Comparison of ENCODE assay signal across 12 mouse cellular contexts in genomic region chr4:126464892-126465235, GRCm38 (mm10). TPM values are rescaled to one million over a fixed set of nuclear protein-coding genes. Genes with fewer than 3 reads are reported as not detected.
A peak's percentile ranks its signal among the peaks of the same experiment; 100 is the strongest.
DNase-seq lines count a peak whose midpoint lies in the region; ATAC-seq lines count a peak whose summit lies in the region.
"Had no signal": no experiment of that assay in that cellular context is flagged by ENCODE, and none has a peak within 500 bp of the region (broad histone marks: within the 10 kb centered on the region; RNA-seq: fewer than 3 reads in every experiment).

No protein-coding gene starts in this region.

- H3K4me3 ChIP-seq in embryonic facial prominence, embryonic 12.5 days = no peak overlapping the region
- peak overlapping the region; percentile 64 for H3K4me3 ChIP-seq in hindbrain, embryonic 14.5 days (replicated peaks; ENCODE audit: low read length)
- peak overlapping the region; percentile 94 for H3K4me3 ChIP-seq in neural tube, embryonic 12.5 days

- H3K9me3 ChIP-seq in embryonic facial prominence, embryonic 12.5 days = no peaks in the 10 kb centered on the region
- H3K9me3 ChIP-seq in hindbrain, embryonic 14.5 days (ENCODE audit: control insufficient read depth, low read length) = no peaks in the 10 kb centered on the region
- no peaks in the 10 kb centered on the region for H3K9me3 ChIP-seq in neural tube, embryonic 12.5 days
- H3K9me3 ChIP-seq: limb, embryonic 10.5 days had no signal

- H3K4me1 ChIP-seq in embryonic facial prominence, embryonic 12.5 days = peaks cover 43% of the 10 kb centered on the region
- peaks cover 44% of the 10 kb centered on the region for H3K4me1 ChIP-seq in hindbrain, embryonic 14.5 days (replicated peaks; ENCODE audit: control insufficient read depth, insufficient read depth, low read length)
- peaks cover 47% of the 10 kb centered on the region for H3K4me1 ChIP-seq in neural tube, embryonic 12.5 days

- peak; percentile 92 for DNase-seq in ZHBTc4 (ENCODE audit: low read depth, low spot score)
- no peak for DNase-seq in hindbrain, embryonic 14.5 days (ENCODE audit: low spot score)
- DNase-seq in cerebellum, adult 9-10 months = no peak
- DNase-seq in Muller cell, postnatal 12 days (ENCODE audit: inconsistent ontology term) = no peak
- DNase-seq in ovary, postnatal 10 days (ENCODE audit: low spot score) = no peak
- DNase-seq: cerebellum, postnatal 36 days; heart, postnatal 36 days; kidney, postnatal 10 days; lung, embryonic 14.5 days had no signal

- peak overlapping the region; percentile 42 for H3K4me2 ChIP-seq in embryonic facial prominence, embryonic 12.5 days (replicated peaks)
- H3K4me2 ChIP-seq in hindbrain, embryonic 14.5 days (replicated peaks) = peak overlapping the region; percentile 67
- peak overlapping the region; percentile 74 for H3K4me2 ChIP-seq in neural tube, embryonic 12.5 days (replicated peaks)

- peak overlapping the region; percentile 86 for H3K27ac ChIP-seq in embryonic facial prominence, embryonic 12.5 days
- H3K27ac ChIP-seq in hindbrain, embryonic 14.5 days = peak overlapping the region; percentile 86
- peak overlapping the region; percentile 93 for H3K27ac ChIP-seq in neural tube, embryonic 12.5 days

- ATAC-seq in embryonic facial prominence, embryonic 12.5 days (ENCODE audit: insufficient number of reproducible peaks, insufficient read depth, low FRiP score, low TSS enrichment) = no peak
- ATAC-seq in hindbrain, embryonic 14.5 days (ENCODE audit: low FRiP score) = no peak
- no peak for ATAC-seq in neural tube, embryonic 12.5 days (ENCODE audit: low FRiP score, low read depth)

- H3K27me3 ChIP-seq in embryonic facial prominence, embryonic 12.5 days = no peaks in the 10 kb centered on the region
- H3K27me3 ChIP-seq in hindbrain, embryonic 14.5 days (ENCODE audit: control insufficient read depth, insufficient read depth, low read length) = no peaks in the 10 kb centered on the region
- H3K27me3 ChIP-seq in neural tube, embryonic 12.5 days (replicated peaks) = no peaks in the 10 kb centered on the region

- WGBS in embryonic facial prominence, embryonic 12.5 days = 8% methylated on average over 2 of the region's 2 CpGs
- 2% methylated on average over 2 of the region's 2 CpGs for WGBS in hindbrain, embryonic 14.5 days
- WGBS in neural tube, embryonic 12.5 days = 7% methylated on average over 2 of the region's 2 CpGs

- no peak overlapping the region for H3K9ac ChIP-seq in embryonic facial prominence, embryonic 12.5 days
- H3K9ac ChIP-seq in hindbrain, embryonic 14.5 days = peak overlapping the region; percentile 59
- H3K9ac ChIP-seq in neural tube, embryonic 12.5 days = peak overlapping the region; percentile 97
- H3K9ac ChIP-seq: lung, embryonic 14.5 days had no signal

- peaks cover 1% of the 10 kb centered on the region for H3K36me3 ChIP-seq in embryonic facial prominence, embryonic 12.5 days
- peaks cover 9% of the 10 kb centered on the region for H3K36me3 ChIP-seq in hindbrain, embryonic 14.5 days (replicated peaks; ENCODE audit: control insufficient read depth, insufficient read depth)
- H3K36me3 ChIP-seq in neural tube, embryonic 12.5 days = peaks cover 12% of the 10 kb centered on the region

RNA-seq across cellular contexts. Expression of gene Ago1, which starts 3.5 kb away (rescaled TPM):
- polyA plus RNA-seq in embryonic facial prominence, embryonic 12.5 days (2016; fragmentation: Nextera tagmentation; extraction: Ambion mirVana) = 7.0 and 8.4 TPM in 2 replicates
- polyA plus RNA-seq in hindbrain, embryonic 14.5 days (2014; fragmentation: Nextera tagmentation; extraction: Ambion mirVana) = 14.3 and 15.0 TPM in 2 replicates
- 18.4 and 19.7 TPM in 2 replicates for polyA plus RNA-seq in neural tube, embryonic 12.5 days (2016; fragmentation: Nextera tagmentation; extraction: Ambion mirVana)

RNA-seq across cellular contexts. Expression of gene Ago3, which starts 35.5 kb away (rescaled TPM):
- polyA plus RNA-seq in embryonic facial prominence, embryonic 12.5 days (2016; fragmentation: Nextera tagmentation; extraction: Ambion mirVana) = 19.3 and 19.9 TPM in 2 replicates
- 14.3 and 19.7 TPM in 2 replicates for polyA plus RNA-seq in hindbrain, embryonic 14.5 days (2014; fragmentation: Nextera tagmentation; extraction: Ambion mirVana)
- polyA plus RNA-seq in neural tube, embryonic 12.5 days (2016; fragmentation: Nextera tagmentation; extraction: Ambion mirVana) = 17.2 and 18.6 TPM in 2 replicates
